Mouse (Mus musculus) cerebellum, postnatal 25 days (tissue): ENCODE measurements around the gene Olfr1233.

Experiments used
- DNase-seq, 2 experiments: peaks; one replicate each; pipeline ENCODE4 v3.0.0; 2021; ENCODE audit warnings: mixed read lengths in 2 of 2

Olfr1233 gene

DNA sequence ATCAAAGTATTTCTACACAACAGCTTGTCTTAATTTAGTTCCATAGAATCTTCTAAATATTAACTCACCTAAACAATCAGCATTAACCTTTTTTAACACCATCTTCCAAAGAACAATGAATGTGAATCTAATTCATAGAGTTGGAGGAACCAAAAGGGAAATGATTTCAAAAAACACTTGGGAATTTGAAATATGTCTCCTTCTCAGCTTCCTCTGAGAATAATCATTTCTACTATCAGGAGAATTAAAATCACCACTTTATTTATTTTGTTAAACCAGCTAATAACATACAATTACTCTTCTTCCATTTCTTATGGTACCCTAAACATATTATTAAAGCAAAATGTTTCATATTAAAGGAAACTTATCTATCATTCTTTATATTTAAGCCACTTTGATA is at the start of gene Olfr1233:
Gene Olfr1233, minus strand, starts transcription at position 101 of the 400 bp plus-strand sequence.
- no peak for DNase-seq

DNA sequence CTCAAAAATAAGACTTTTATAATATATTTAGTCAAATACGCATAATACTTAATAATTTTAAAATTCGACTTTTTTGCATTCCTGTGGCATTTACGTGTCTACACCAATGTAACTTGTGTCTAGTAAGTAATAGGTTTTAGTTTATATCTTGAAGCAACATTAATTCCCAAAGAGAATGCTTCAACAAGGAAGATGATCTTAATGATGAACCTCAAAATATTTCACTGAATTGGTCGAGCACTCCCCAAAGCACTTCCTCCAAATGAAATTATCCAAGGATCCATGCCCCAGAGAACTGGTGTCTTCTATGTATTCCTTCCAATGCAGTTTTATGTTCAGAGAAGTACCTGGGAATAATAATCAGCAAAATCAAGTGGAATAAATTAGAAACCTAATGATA is 22.6 kb upstream of the Olfr1233 start, which contains the start of gene Olfr1234:
Gene Olfr1234, minus strand, starts transcription at position 101 of the 400 bp plus-strand sequence.
- DNase-seq = no peak

DNA sequence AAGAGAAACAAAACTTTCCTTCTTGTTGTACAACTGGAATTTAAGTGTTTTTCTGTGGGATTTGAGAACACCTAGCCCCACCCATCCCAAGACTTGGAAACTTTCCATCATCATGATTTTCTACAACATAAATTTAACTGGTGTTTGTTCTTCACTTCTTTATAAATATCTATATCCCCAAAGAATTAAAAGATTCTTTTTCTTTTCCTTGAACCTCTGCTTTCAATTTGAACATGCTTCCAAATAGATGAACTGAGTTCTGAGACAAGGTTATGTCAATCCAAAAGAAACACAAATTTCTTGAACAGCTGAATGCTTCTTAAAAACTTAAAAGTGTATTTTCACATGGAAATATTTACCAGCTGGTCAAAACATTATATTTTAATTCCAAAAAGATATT is 12.6 kb downstream of the Olfr1233 start, which contains the start of gene Olfr1232:
Gene Olfr1232, minus strand, starts transcription at position 101 of the 400 bp plus-strand sequence.
- no peak for DNase-seq

DNA sequence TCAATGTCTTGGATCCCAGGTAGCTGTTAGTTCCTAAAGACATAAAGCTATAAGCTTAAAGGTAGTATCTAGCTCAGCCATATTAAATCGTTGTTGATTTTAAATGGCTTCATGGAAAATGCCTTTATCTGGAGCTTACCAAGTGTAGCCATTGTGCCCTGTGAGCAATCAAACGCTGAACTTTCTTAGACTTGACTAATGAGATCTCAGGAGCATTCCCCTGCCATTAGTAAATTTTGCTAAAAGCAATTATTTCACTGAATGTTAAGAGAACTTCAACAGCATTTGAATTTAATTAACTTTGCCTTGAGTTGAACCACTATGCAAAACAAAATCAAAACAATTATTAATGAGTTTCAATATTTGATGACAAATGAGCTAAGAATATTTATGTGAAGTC is 35.2 kb downstream of the Olfr1233 start, which contains the start of gene Olfr1231:
Gene Olfr1231, minus strand, starts transcription at position 101 of the 400 bp plus-strand sequence.
- no peak for DNase-seq

DNA sequence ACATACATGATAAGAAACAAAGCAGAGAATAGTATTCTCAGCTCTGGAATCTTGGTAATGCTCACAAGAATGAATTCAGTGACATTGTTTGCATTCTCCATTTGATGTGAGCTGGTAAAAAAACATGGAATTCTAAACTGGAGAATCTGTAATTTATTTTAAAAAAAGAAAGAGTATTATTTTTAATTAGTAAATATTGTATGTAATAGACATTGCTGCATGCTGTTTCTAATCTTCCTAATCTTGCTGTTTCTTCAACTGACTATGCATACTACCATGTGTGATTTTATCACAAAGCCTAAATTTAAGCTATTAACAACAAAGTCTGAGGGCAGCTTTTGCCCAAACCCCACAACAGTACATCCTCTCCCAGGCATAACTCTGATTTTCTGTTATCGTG is 45.0 kb downstream of the Olfr1233 start, which contains the start of gene Olfr1230:
Gene Olfr1230, minus strand, starts transcription at position 101 of the 400 bp plus-strand sequence.
- no peak for DNase-seq

DNA sequence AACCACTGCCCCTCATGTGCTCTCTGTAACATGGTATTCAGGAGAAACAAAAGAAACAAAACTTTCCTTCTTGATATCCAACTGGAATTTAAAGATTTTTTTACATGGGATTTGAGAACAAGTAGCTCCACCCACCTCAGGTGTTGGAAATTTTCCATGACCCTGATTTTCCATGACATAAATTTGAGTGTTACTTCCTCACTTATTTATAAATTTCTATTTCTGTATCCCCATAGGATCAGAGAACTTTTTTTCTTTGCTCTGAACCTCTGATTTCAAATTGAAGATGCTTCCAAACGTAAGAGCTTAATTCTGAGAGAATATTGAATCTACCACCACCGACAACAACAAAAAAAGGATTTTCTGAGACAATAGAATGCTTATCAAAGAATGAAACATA is 54.3 kb downstream of the Olfr1233 start, which contains the start of gene Olfr1229:
Gene Olfr1229, minus strand, starts transcription at position 101 of the 400 bp plus-strand sequence.
- DNase-seq = no peak
